Mouse (Mus musculus) mature B cell (primary cell): ENCODE data around the gene Ddrgk1.
"Not testable (repeated sequence)": the region's sequence is repeated elsewhere in the genome, so short reads cannot be mapped to it uniquely, and the experiment has no call there.

Source experiments
- in situ Hi-C: fragments of 300-500 bp; cut with MboI; formaldehyde crosslinking; loops from 2 replicates; pipeline ENCODE4 v1.14.3; 2019

The Ddrgk1 gene

GRCm38 (mm10) chr2:130653760-130654159, 10.7 kb downstream of the Ddrgk1 start:
- in situ Hi-C loops: loop anchor here (25.0 kb wide), 1 partner anchor 366 kb away; the partner anchor contains the start of genes Ebf4 and Idh3b

GRCm38 (mm10) chr2:130653303-130653702, 11.2 kb downstream of the Ddrgk1 start:
- in situ Hi-C loops: loop anchor here (25.0 kb wide), 1 partner anchor 366 kb away; the partner anchor contains the start of genes Ebf4 and Idh3b

- in situ Hi-C loops: not testable (repeated sequence)
Observed at GRCm38 (mm10) chr2:130649028-130649427, 15.4 kb downstream of the Ddrgk1 start.

- in situ Hi-C loops: no loop called here
Observed at GRCm38 (mm10) chr2:130645198-130645597, 19.3 kb downstream of the Ddrgk1 start.

GRCm38 (mm10) chr2:130642684-130643369, 21.6 kb downstream of the Ddrgk1 start, which contains the start of gene Lzts3:
Lzts3 (minus strand) TSS chr2:130642803.
- in situ Hi-C loops: no loop called here

- in situ Hi-C loops: no loop called here
Observed at GRCm38 (mm10) chr2:130642197-130642660, 22.2 kb downstream of the Ddrgk1 start.

GRCm38 (mm10) chr2:130641351-130642025, 23.0 kb downstream of the Ddrgk1 start:
- in situ Hi-C loops: no loop called here

- in situ Hi-C loops: no loop called here
Observed at GRCm38 (mm10) chr2:130639276-130639675, 25.2 kb downstream of the Ddrgk1 start.

GRCm38 (mm10) chr2:130638101-130638611, 26.3 kb downstream of the Ddrgk1 start:
- in situ Hi-C loops: no loop called here

GRCm38 (mm10) chr2:130635847-130636246, 28.6 kb downstream of the Ddrgk1 start:
- in situ Hi-C loops: no loop called here

- in situ Hi-C loops: no loop called here
Observed at GRCm38 (mm10) chr2:130634739-130635411, 29.6 kb downstream of the Ddrgk1 start.

- in situ Hi-C loops: no loop called here
Observed at GRCm38 (mm10) chr2:130634006-130634738, 30.3 kb downstream of the Ddrgk1 start.

GRCm38 (mm10) chr2:130632887-130633675, 31.4 kb downstream of the Ddrgk1 start:
- in situ Hi-C loops: no loop called here

- in situ Hi-C loops: no loop called here
Observed at GRCm38 (mm10) chr2:130632416-130632815, 32.0 kb downstream of the Ddrgk1 start.

GRCm38 (mm10) chr2:130629839-130630203, 34.6 kb downstream of the Ddrgk1 start, which contains the start of the genes Fastkd5 and Ubox5:
Fastkd5 (minus strand) TSS chr2:130630027.
Ubox5 (minus strand) TSS chr2:130630038.
- in situ Hi-C loops: no loop called here

GRCm38 (mm10) chr2:130629080-130629838, 35.2 kb downstream of the Ddrgk1 start:
- in situ Hi-C loops: no loop called here

- in situ Hi-C loops: no loop called here
Observed at GRCm38 (mm10) chr2:130628424-130628823, 36.0 kb downstream of the Ddrgk1 start.

- in situ Hi-C loops: no loop called here
Observed at GRCm38 (mm10) chr2:130618972-130619371, 45.5 kb downstream of the Ddrgk1 start.

GRCm38 (mm10) chr2:130613091-130613490, 51.4 kb downstream of the Ddrgk1 start:
- in situ Hi-C loops: no loop called here
